Mouse (Mus musculus) embryonic stem cell, embryonic (primary cell): Measurements from ENCODE around the gene Stra8.

Source experiments
- CTCF ChIA-PET, 4 experiments: fragments of 300-600 bp in 2 of 4; fragments of 350-600 bp in 2 of 4; sonication (Branson Sonifier 250); formaldehyde crosslinking; loops; one replicate each; lab custom pipeline; 2022; ENCODE audit warnings: inconsistent platforms in 2 of 4; lab: Charles Lee
- POLR2A ChIA-PET, 4 experiments: fragments of 300-600 bp in 2 of 4; fragments of 350-600 bp in 2 of 4; sonication (Branson Sonifier 250); formaldehyde crosslinking; loops; one replicate each; lab custom pipeline; 2022; ENCODE audit warnings: antibody characterized with exemption in 4 of 4, inconsistent platforms in 1 of 4; lab: Charles Lee

Stra8 gene

DNA sequence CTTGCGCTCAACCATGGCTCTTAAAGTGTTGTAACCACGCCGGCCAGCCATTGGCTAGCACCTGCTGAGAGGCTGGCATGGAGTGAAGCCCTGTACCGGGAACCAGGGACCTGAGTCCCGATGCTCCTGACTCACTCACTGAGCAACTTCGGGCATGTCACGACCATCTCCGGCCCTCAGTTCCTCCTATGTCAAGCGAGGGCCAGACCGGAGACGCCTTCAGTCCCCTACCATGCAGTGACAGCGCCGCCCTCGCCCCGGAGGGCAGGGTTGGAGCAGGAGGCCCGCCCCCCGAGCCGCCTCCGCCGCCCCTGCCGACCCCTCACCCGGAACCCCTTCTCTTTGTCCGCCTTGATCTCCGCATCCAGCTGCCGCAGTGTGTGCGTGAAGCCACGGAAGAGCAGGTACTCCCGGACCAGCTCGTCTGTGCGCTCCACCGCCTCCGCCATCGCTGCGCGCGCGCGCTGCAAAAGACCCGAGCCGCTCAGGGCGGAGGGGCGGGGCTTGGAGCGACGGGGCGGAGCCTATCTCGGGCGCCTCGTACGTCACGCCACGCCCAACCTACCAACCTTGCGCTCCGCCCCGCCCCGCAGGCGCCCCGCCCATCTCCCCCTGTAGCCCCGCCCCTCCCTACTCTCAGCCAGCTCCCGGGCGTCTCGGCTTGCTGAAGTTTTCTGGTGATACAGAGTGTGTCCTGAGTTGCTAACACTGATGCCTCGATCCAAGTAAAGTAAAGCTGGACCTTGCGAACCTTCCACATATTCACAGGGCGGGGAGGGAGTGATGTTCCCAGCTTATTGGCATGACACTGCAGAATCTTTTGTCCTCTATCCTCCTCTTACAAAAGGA lies 9.4 kb upstream of the Stra8 start, which contains the start of gene Wdr91:
Gene Wdr91 (minus strand): TSS at position 506 of the 849 bp plus-strand sequence.
- CTCF ChIA-PET = interaction anchor here in 3 of 4 experiments (0.6 to 1.5 kb wide), 14 partner anchors 9 to 417 kb away, joined by 3 to 9 read pairs (median 4); partner anchors contain the start of genes Stra8 (in 2 of the 3) and Slc23a4 (in 1 of the 3)
- POLR2A ChIA-PET = interaction anchor here (0.5 to 2.3 kb wide), 37 partner anchors 8 to 435 kb away, joined by 3 to 12 read pairs (median 4); partner anchors contain the start of genes Stra8 (in 3 of the 4), Agbl3 (in 1 of the 4), Bpgm (in 1 of the 4) and Cnot4 (in 1 of the 4)

DNA sequence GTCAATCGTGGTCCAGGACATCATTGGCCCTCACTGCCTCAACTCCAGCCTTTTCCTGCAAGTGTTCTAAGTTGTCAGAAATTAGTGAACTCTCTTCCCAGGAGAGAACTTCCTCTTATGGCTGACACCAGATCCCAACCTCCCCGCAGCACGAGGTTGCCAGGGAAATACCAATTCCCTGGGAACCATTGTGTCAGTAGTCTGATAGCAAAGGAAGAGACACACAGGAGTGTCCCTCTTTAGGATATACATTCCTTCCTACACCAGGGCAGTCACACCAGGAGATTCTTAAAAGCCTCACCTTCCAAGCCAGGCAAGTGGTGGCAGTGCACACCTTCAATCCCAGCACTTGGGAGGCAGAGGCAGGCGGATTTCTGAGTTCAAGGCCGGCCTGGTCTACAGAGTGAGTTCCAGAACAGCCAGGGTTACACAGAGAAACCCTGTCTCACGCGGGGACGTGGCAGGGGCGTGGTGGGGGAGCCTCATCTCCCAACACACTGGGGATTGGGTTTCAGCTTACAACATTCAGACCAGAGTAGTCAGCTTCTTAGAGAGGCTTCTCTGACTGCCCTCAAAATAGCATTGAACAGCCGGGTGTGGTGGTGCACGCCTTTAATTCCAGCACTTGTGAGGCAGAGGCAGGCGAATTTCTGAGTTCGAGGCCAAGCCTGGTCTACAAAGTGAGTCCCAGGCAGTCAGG lies 6.5 kb upstream of the Stra8 start:
- POLR2A ChIA-PET = interaction anchor here in 2 of 4 experiments (0.5 to 1.5 kb wide), 3 partner anchors 11 to 51 kb away, joined by 3 to 5 read pairs (median 3); partner anchors contain the start of gene Tmem140 (in 1 of the 2)
- CTCF ChIA-PET = no interaction called here

GRCm38 (mm10) chr6:34914462-34914861 lies 5.5 kb upstream of the Stra8 start:
- POLR2A ChIA-PET = no interaction called here
- CTCF ChIA-PET = no interaction called here

DNA sequence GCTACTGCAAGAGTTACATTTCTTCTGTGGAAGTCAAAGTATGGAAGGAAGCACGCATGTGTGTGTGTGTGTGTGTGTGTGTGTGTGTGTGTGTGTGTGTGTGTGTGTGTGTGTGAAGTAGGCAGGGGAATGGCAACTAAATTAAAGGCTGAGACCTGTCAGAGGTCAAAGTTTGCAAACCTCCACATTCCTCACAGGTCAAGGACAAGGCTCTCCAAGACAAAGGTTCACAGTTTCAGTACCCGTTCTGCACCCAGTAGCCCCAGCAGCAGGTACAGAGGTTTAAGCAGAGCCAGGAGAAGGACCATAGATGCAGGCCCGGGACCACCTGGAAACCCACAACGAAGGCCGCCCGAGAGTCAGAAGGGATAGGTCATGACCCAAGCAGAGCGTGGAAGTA lies 817 bp upstream of the Stra8 start:
- CTCF ChIA-PET = interaction anchor here in 1 of 4 experiments (1.3 kb wide), 1 partner anchor 39 kb away, joined by 3 read pairs; no protein-coding TSS in a partner anchor
- POLR2A ChIA-PET = interaction anchor here in 3 of 4 experiments (0.6 to 2.3 kb wide), 12 partner anchors 8 to 164 kb away, joined by 3 to 12 read pairs (median 5); partner anchors contain the start of genes Wdr91 (in 3 of the 3), Agbl3 (in 1 of the 3) and Cyren (in 1 of the 3)

DNA sequence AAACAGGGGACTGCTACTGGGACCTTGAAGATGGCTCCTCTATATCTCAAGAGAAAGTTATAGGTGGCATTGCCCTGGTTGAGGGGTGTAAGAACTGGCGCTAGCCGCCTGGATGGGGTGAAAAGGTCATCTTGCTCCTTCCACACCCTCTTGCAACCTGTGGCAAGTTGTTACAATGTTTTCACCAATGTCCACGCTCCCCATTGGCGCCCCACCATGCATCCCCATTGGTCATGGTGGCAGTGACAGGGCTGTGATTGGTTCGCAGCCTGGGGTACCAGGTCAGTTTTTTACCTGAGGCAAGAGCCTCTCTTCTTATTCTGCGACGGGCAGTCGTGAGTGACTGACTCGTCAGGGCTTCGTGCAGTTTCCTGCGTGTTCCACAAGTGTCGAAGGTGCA lies 668 bp downstream of the Stra8 start:
- ChIA-PET POLR2A (interaction anchor here in 2 of 4 experiments (1.1 to 1.8 kb wide), 2 partner anchors 10 to 13 kb away, joined by 3 to 12 read pairs; partner anchors contain the start of gene Wdr91 (in 1 of the 2)), CTCF (interaction anchor here in 2 of 4 experiments (1.3 to 1.9 kb wide), 2 partner anchors 41 kb away, joined by 3 to 6 read pairs; no protein-coding TSS in a partner anchor)

GRCm38 (mm10) chr6:34921941-34922340 lies 2.0 kb downstream of the Stra8 start:
- ChIA-PET CTCF (interaction anchor here (0.6 to 1.9 kb wide), 62 partner anchors 8 to 1761 kb away, joined by 3 to 19 read pairs (median 5); partner anchors contain the start of genes Cyren (in 3 of the 4), Bpgm (in 2 of the 4), Wdr91 (in 2 of the 4) and Agbl3 (in 1 of the 4)), POLR2A (interaction anchor here (0.6 to 1.0 kb wide), 14 partner anchors 11 to 1253 kb away, joined by 3 to 12 read pairs (median 4); partner anchors contain the start of genes Agbl3 (in 1 of the 4) and Wdr91 (in 1 of the 4))

DNA sequence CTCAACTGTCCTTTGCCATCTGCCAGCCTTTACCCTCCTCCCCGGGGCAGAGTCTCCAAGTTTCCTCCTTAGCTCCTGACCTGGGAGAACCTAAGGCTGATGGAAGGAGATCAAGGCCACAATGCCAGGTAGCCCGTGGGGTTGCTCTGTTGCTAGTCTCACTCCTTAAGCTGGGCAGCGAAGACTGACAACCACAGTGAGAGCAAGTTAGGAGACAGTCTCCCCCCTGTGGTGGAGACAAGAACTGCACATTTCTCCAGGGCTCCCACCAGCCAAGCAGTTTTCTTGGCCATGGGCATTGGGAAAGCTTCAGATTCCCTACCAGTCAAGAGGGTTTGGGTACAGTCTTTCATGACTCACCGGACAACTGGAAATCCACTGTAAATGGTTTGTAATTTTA lies 7.2 kb downstream of the Stra8 start:
- POLR2A ChIA-PET = interaction anchor here in 2 of 4 experiments (0.7 to 2.3 kb wide), 11 partner anchors 11 to 634 kb away, joined by 3 to 14 read pairs (median 3); partner anchors contain the start of genes Agbl3 (in 1 of the 2), Cyren (in 1 of the 2) and Slc23a4 (in 1 of the 2)
- CTCF ChIA-PET = interaction anchor here (0.5 to 2.6 kb wide), 43 partner anchors 10 to 696 kb away, joined by 3 to 17 read pairs (median 4); partner anchors contain the start of genes Cyren (in 2 of the 4), Agbl3 (in 1 of the 4), Akr1b8 (in 1 of the 4) and Slc23a4 (in 1 of the 4)

DNA sequence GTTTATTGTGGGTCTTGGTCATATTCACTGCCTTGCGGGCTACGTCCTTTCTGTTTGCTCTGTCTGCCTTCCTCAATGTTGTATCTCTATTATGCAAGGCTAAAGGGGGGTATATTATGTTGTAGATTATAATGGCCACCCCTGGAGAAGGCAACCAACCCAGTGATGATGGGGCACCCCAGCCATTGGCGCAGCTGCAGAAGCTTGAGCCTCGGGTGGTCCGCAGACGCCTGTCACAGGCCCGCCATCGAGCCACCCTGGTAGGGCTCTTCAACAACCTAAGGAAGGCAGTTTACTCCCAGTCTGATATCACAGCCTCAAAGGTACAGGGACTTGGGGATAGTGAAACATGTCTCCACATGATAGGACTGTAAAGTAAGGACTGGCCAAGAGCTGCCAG lies 7.6 kb downstream of the Stra8 start:
- ChIA-PET POLR2A (interaction anchor here in 2 of 4 experiments (0.7 to 2.3 kb wide), 10 partner anchors 10 to 635 kb away, joined by 3 to 14 read pairs (median 3); partner anchors contain the start of genes Agbl3 (in 1 of the 2), Cyren (in 1 of the 2) and Slc23a4 (in 1 of the 2)), CTCF (interaction anchor here (0.5 to 2.6 kb wide), 39 partner anchors 10 to 635 kb away, joined by 3 to 17 read pairs (median 4); partner anchors contain the start of genes Cyren (in 2 of the 4), Agbl3 (in 1 of the 4) and Slc23a4 (in 1 of the 4))

DNA sequence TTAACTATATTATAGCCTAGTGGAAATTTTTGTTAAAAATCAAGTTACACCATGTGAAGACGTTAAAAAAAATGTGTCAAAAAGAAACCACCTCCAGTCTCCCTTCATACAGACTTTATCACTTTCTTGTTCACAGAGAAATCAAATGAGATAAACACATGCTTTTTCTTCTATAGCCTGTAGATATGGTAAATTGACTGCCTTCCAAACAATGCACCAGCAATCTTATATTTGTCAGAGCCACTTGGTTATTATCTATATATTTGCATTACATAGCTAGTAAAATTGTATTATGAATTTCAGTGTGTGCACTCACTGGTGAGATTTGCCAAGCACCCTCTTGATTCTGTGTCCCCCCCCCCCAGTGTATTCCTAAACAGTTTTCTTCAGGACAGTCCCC lies 12.7 kb downstream of the Stra8 start:
- CTCF ChIA-PET = no interaction called here
- POLR2A ChIA-PET = no interaction called here

DNA sequence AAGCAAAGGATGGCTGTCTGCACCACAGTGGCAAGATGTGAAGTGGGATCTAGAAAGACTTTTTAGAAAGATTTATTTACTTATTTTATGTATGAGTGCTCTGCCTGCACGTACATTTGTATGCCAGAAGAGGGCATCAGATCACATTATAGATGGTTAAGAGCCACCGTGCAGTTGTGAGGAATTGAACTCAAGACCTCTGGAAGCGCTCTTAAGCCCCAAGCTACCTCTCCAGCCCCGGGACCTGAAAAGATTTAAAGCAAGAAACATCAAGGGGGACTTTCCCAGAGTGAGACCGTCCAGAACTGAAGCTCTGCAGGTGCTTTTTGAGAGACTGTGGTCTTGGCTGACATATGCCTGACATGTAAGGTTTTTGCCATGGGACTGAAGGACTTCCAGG lies 16.8 kb downstream of the Stra8 start:
- CTCF ChIA-PET = interaction anchor here (0.6 to 3.1 kb wide), 13 partner anchors 10 to 824 kb away, joined by 3 to 19 read pairs (median 4); partner anchors contain the start of genes Cyren (in 1 of the 4) and Wdr91 (in 1 of the 4)
- POLR2A ChIA-PET = interaction anchor here in 2 of 4 experiments (0.7 to 3.4 kb wide), 7 partner anchors 8 to 198 kb away, joined by 3 to 14 read pairs (median 3); no protein-coding TSS in a partner anchor

DNA sequence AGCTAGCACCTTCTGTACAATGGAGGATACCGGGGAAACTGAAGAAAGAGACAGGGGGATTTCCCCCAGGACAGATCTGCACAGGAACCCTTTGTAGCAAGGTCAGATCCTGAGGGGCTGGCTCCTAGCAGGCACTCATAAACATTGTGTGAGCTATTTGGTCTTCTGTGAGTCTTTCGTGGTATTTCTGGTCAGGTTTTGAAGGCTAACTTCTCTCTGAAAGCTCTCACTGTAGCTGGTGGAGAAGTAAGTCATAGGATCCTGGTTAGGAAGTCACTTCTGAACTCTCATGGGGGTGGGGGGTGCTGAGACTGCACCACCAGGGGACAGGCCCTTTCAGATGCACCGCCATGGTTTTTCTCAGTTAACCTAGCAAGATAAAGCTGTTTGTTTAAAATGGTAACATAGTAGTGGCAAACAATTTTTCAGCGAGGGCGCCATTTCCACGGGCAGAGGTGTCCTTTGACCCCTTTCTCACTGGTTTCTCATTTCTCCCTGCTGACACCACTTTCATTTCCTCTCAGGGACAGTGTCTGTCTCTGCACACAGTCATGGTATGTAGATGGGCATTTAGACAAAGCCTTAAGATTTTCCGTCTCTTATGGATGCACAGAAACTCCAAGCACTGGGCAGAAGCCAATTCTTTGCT lies 18.4 kb downstream of the Stra8 start:
- ChIA-PET CTCF (interaction anchor here in 3 of 4 experiments (0.9 to 3.1 kb wide), 13 partner anchors 8 to 396 kb away, joined by 3 to 13 read pairs (median 5); no protein-coding TSS in a partner anchor), POLR2A (interaction anchor here in 2 of 4 experiments (0.8 to 3.4 kb wide), 12 partner anchors 9 to 463 kb away, joined by 3 to 14 read pairs (median 4); partner anchors contain the start of gene Slc23a4 (in 1 of the 2))

- ChIA-PET POLR2A (interaction anchor here in 1 of 4 experiments (0.6 to 3.4 kb wide), 10 partner anchors 9 to 464 kb away, joined by 3 to 14 read pairs (median 4); partner anchors contain the start of gene Slc23a4), CTCF (interaction anchor here in 2 of 4 experiments (1.2 to 3.1 kb wide), 7 partner anchors 9 to 56 kb away, joined by 3 to 13 read pairs (median 5); no protein-coding TSS in a partner anchor)
Observed at GRCm38 (mm10) chr6:34938929-34939325, 19.0 kb downstream of the Stra8 start.

DNA sequence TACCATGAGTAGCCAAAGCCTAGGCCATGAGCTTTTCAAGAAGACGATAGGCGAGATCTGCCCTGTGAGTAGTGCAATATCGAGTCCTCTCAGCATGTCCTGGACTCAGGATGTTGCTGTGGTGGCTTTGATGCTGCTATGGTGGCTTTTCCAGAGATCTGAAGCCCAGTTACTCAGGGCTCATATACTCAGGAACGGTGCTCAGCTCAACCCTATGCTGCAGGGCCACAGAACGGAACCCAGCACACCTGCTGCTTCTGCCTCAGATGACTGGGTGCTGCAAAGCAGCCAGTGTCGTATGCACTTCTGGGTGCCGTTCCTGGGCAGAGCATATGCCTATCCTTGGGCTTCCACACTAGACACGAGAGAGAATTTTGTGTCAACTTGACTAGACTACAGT lies 19.5 kb downstream of the Stra8 start:
- ChIA-PET CTCF (interaction anchor here in 2 of 4 experiments (1.2 to 3.1 kb wide), 5 partner anchors 9 to 54 kb away, joined by 3 to 13 read pairs (median 5); no protein-coding TSS in a partner anchor), POLR2A (interaction anchor here in 1 of 4 experiments (0.6 to 3.4 kb wide), 9 partner anchors 10 to 464 kb away, joined by 3 to 14 read pairs (median 4); partner anchors contain the start of gene Slc23a4)

- POLR2A ChIA-PET = interaction anchor here in 2 of 4 experiments (0.7 to 1.7 kb wide), 5 partner anchors 14 to 291 kb away, joined by 3 to 6 read pairs (median 3); no protein-coding TSS in a partner anchor
- CTCF ChIA-PET = interaction anchor here in 1 of 4 experiments (0.9 to 2.8 kb wide), 3 partner anchors 14 to 40 kb away, joined by 3 to 10 read pairs (median 4); no protein-coding TSS in a partner anchor
Observed at GRCm38 (mm10) chr6:34941496-34941895, 21.5 kb downstream of the Stra8 start.

DNA sequence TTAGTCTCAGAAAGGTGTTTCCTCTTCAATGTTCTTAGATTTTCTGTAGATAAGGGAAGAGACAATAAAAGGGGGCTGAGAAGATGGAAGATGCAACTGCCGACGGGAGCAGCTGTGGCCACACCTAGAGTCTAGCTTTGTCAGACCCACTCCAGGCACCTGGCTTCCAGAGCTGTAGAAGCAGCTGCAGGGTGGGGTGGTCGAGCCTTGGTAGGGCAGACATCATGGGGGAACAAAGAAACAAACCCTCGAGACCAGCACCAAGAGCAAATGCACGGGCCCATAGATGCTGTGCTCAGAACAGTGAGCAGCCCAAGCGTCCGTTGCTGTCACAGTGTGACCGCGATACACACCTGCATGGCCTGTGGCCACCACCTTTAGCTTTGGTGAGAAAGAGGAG lies 22.5 kb downstream of the Stra8 start:
- ChIA-PET CTCF (interaction anchor here in 2 of 4 experiments (0.8 to 2.8 kb wide), 6 partner anchors 13 to 39 kb away, joined by 3 to 10 read pairs (median 3); no protein-coding TSS in a partner anchor), POLR2A (interaction anchor here in 2 of 4 experiments (0.8 to 1.7 kb wide), 5 partner anchors 39 to 56 kb away, joined by 3 to 6 read pairs (median 3); partner anchors contain the start of gene Slc23a4 (in 2 of the 2))

DNA sequence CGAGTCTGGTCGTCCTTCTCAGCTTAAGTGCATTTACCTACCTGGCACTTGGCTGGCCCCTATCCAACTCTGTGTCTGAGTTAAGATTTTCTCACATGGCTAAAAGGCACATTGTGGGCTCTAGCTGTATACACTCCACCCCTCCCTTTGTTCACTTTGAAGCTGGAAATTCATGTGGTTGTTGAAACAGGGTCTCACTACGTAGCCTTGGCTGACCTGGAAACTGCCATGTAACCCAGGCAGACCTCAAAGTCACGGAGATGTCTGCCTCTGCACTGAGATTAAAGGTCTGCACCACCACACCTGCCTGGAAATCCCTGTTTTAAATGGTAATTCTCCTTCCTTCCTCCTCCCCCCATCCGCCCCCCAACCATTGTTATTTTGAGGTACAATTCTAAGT lies 23.5 kb downstream of the Stra8 start:
- ChIA-PET POLR2A (interaction anchor here in 1 of 4 experiments (0.7 to 1.7 kb wide), 4 partner anchors 12 to 45 kb away, joined by 3 to 4 read pairs (median 4); partner anchors contain the start of genes Slc23a4 and Wdr91), CTCF (interaction anchor here in 2 of 4 experiments (0.9 to 2.8 kb wide), 5 partner anchors 12 to 38 kb away, joined by 3 to 10 read pairs (median 4); no protein-coding TSS in a partner anchor)
